8 mouse cellular contexts compared by ENCODE assay signal in the genomic region with DNA sequence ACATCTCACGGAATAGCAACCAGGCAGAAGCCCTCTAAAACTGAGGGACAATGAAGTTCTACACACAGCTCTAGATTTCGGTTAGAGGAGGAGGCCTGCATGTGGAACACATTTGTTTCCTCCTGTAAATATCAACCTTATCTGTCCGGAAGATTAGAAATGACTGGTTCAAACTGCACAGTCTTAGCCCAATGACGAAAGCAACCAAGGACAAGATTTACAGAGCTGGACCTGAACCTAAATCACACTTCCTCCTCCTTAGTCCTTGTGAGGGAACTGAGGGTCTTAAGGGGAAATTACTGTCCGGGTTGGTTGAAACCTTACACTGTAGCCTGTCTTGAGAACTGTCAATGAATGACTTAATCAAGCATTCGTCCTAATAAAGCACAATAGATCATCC. TPM values are rescaled to one million over a fixed set of nuclear protein-coding genes. Genes with fewer than 3 reads are reported as not detected.
DNase-seq lines count a peak whose midpoint lies in the region; ATAC-seq and TF ChIP-seq lines count a peak whose summit lies in the region.
"Had no signal": no experiment of that assay in that cellular context is flagged by ENCODE, and none has a peak within 500 bp of the region (broad histone marks: within the 10 kb centered on the region; RNA-seq: fewer than 3 reads in every experiment).

No protein-coding gene starts in this region.

- H3K27me3 ChIP-seq in forebrain, embryonic 10.5 days (ENCODE audit: poor library complexity, severe bottlenecking): no peaks in the 10 kb centered on the region
- H3K27me3 ChIP-seq in limb, embryonic 13.5 days: peaks cover 9% of the 10 kb centered on the region; the same call in 1 of the 2 replicates
- H3K27me3 ChIP-seq in stomach, embryonic 14.5 days (ENCODE audit: control insufficient read depth, insufficient read depth, low read length): no peaks in the 10 kb centered on the region

- H3K4me3 ChIP-seq in lung, adult 2 months (replicated peaks; ENCODE audit: extremely low read depth, low read depth, low read length): peak overlapping the region; percentile 57
- peak overlapping the region; percentile 98 for H3K4me3 ChIP-seq in forebrain, embryonic 10.5 days
- H3K4me3 ChIP-seq in limb, embryonic 13.5 days: peak overlapping the region; percentile 97
- H3K4me3 ChIP-seq in stomach, embryonic 14.5 days (ENCODE audit: low read depth, low read length): peak overlapping the region; percentile 98

- H3K36me3 ChIP-seq in forebrain, embryonic 10.5 days (replicated peaks): no peaks in the 10 kb centered on the region
- H3K36me3 ChIP-seq in limb, embryonic 13.5 days: no peaks in the 10 kb centered on the region
- H3K36me3 ChIP-seq in stomach, embryonic 14.5 days (ENCODE audit: control insufficient read depth, insufficient read depth, low read length): no peaks in the 10 kb centered on the region

- WGBS in lung, adult 2 months: 2% methylated on average over 6 of the region's 6 CpGs
- 59% methylated on average over 6 of the region's 6 CpGs for WGBS in forebrain, embryonic 10.5 days
- 24% methylated on average over 6 of the region's 6 CpGs for WGBS in limb, embryonic 13.5 days
- whole genome bisulfite sequencing in stomach, embryonic 14.5 days: 23% methylated on average over 6 of the region's 6 CpGs

- peak overlapping the region; percentile 94 for H3K4me2 ChIP-seq in limb, embryonic 13.5 days (replicated peaks)
- peak overlapping the region; percentile 86 for H3K4me2 ChIP-seq in stomach, embryonic 14.5 days (replicated peaks; ENCODE audit: low read depth, low read length)

- ATAC-seq in limb, embryonic 13.5 days (ENCODE audit: low FRiP score, low read depth): no peak
- ATAC-seq in stomach, embryonic 14.5 days (ENCODE audit: insufficient number of reproducible peaks, insufficient read depth, low FRiP score, low read depth): no peak

- TF ChIP-seq POLR2A in lung, adult 2 months (IDR thresholded peaks at IDR 0.05; ENCODE audit: borderline replicate concordance, extremely low read depth, low read depth, low read length): no peak

- TF ChIP-seq CTCF in lung, adult 2 months (IDR thresholded peaks at IDR 0.05; ENCODE audit: insufficient read depth, low read length): no peak

- H3K4me1 ChIP-seq in lung, adult 2 months (ENCODE audit: control insufficient read depth, insufficient read depth, low read length): peaks cover 14% of the 10 kb centered on the region
- peaks cover 41% of the 10 kb centered on the region for H3K4me1 ChIP-seq in forebrain, embryonic 10.5 days
- H3K4me1 ChIP-seq in limb, embryonic 13.5 days: peaks cover 22% of the 10 kb centered on the region
- H3K4me1 ChIP-seq in stomach, embryonic 14.5 days (ENCODE audit: control insufficient read depth, insufficient read depth, low read length): peaks cover 20% of the 10 kb centered on the region

- peak overlapping the region; percentile 93 for H3K9ac ChIP-seq in limb, embryonic 13.5 days
- H3K9ac ChIP-seq in stomach, embryonic 14.5 days (replicated peaks; ENCODE audit: low read depth, low read length): 0 out of 2 replicates have a peak overlapping the region, but pooled peaks have one; percentile 93

- no peaks in the 10 kb centered on the region for H3K9me3 ChIP-seq in forebrain, embryonic 10.5 days
- no peaks in the 10 kb centered on the region for H3K9me3 ChIP-seq in limb, embryonic 13.5 days
- no peaks in the 10 kb centered on the region for H3K9me3 ChIP-seq in stomach, embryonic 14.5 days (ENCODE audit: control insufficient read depth, low read depth, low read length)

- no peak for DNase-seq in lung, adult 2 months
- no peak for DNase-seq in lung, postnatal 14 days
- DNase-seq in forebrain, embryonic 10.5 days (ENCODE audit: extremely low spot score, low spot score): no peak
- DNase-seq in embryo, embryonic 10 days (ENCODE audit: low spot score): no peak
- DNase-seq in adrenal gland, postnatal 25 days: no peak
- DNase-seq: layer of hippocampus, postnatal 36 days had no signal

- H3K27ac ChIP-seq in forebrain, embryonic 10.5 days: 0 out of 2 replicates have a peak overlapping the region, but pooled peaks have one; percentile 16
- no peak overlapping the region for H3K27ac ChIP-seq in limb, embryonic 13.5 days
- H3K27ac ChIP-seq in stomach, embryonic 14.5 days (ENCODE audit: low read length): no peak overlapping the region

RNA-seq across cellular contexts. Expression of gene Cdc42bpb, which starts 1.5 kb away (rescaled TPM):
- polyA plus RNA-seq in lung, adult 2 months (2012; rRNA removed): 305 and 359 TPM in 2 replicates
- 30.1 and 30.3 TPM in 2 replicates for polyA plus RNA-seq in forebrain, embryonic 10.5 days (2016; fragmentation: Nextera tagmentation; extraction: Ambion mirVana)
- 26.5 and 32.4 TPM in 2 replicates for polyA plus RNA-seq in limb, embryonic 13.5 days (2015; fragmentation: Nextera tagmentation; extraction: Ambion mirVana)
- polyA plus RNA-seq in stomach, embryonic 14.5 days (2014; fragmentation: Nextera tagmentation; extraction: Ambion mirVana): 44.1 and 44.9 TPM in 2 replicates
- 123 and 157 TPM in 2 replicates for total RNA-seq in adrenal gland, postnatal 25 days (2021)

RNA-seq across cellular contexts. Expression of gene Lbhd2, which starts 30.6 kb away (rescaled TPM):
- polyA plus RNA-seq in lung, adult 2 months (2012; rRNA removed): not detected in 2 replicates
- 0.25 TPM in 1 of 2 replicates, not detected in the other for polyA plus RNA-seq in forebrain, embryonic 10.5 days (2016; fragmentation: Nextera tagmentation; extraction: Ambion mirVana)
- 9.5 and 13.8 TPM in 2 replicates for polyA plus RNA-seq in limb, embryonic 13.5 days (2015; fragmentation: Nextera tagmentation; extraction: Ambion mirVana)
- 0.93 and 1.5 TPM in 2 replicates for polyA plus RNA-seq in stomach, embryonic 14.5 days (2014; fragmentation: Nextera tagmentation; extraction: Ambion mirVana)
- total RNA-seq in adrenal gland, postnatal 25 days (2021): 0.85 TPM in 1 of 2 replicates, not detected in the other

RNA-seq across cellular contexts. Expression of gene Exoc3l4, which starts 40.8 kb away (rescaled TPM):
- 34.9 and 46.7 TPM in 2 replicates for polyA plus RNA-seq in lung, adult 2 months (2012; rRNA removed)
- polyA plus RNA-seq in forebrain, embryonic 10.5 days (2016; fragmentation: Nextera tagmentation; extraction: Ambion mirVana): 5.2 and 5.6 TPM in 2 replicates
- 6.6 and 6.9 TPM in 2 replicates for polyA plus RNA-seq in limb, embryonic 13.5 days (2015; fragmentation: Nextera tagmentation; extraction: Ambion mirVana)
- polyA plus RNA-seq in stomach, embryonic 14.5 days (2014; fragmentation: Nextera tagmentation; extraction: Ambion mirVana): 5.7 and 6.8 TPM in 2 replicates
- 4.4 and 5.7 TPM in 2 replicates for total RNA-seq in adrenal gland, postnatal 25 days (2021)
